Mouse (Mus musculus) midbrain, embryonic 13.5 days (tissue): ENCODE measurements around the gene Slfn1. TPM values are rescaled to one million over a fixed set of nuclear protein-coding genes. Genes with fewer than 3 reads are reported as not detected.
"Not testable (repeated sequence)": the region's sequence is repeated elsewhere in the genome, so short reads cannot be mapped to it uniquely, and the experiment has no call there.

ENCODE experiments used
- ATAC-seq: fragments of 200-750 bp; cut with Nextera tagmentation; 2 replicates; pipeline ENCODE4 v1.8.0; 2017; ENCODE audit warnings: mild to moderate bottlenecking, moderate TSS enrichment, moderate library complexity
- H3K27ac ChIP-seq: fragments of 300-500 bp; sonication (generic); 2 replicates; pipeline ENCODE4 v1.5.1; 2015; ENCODE audit warnings: inconsistent platforms, mild to moderate bottlenecking, moderate library complexity
- H3K27me3 ChIP-seq: fragments of 300-500 bp; sonication (generic); 2 replicates; pipeline ENCODE4 v1.6.1; 2015; ENCODE audit warnings: mild to moderate bottlenecking, inconsistent platforms
- H3K36me3 ChIP-seq: fragments of 300-500 bp; sonication (generic); 2 replicates; pipeline ENCODE4 v1.6.1; 2015; ENCODE audit warnings: mild to moderate bottlenecking, inconsistent platforms
- H3K4me1 ChIP-seq: fragments of 300-500 bp; sonication (generic); replicated peaks from 2 replicates; pipeline ENCODE4 v1.6.1; 2015; ENCODE audit warnings: inconsistent platforms
- H3K4me2 ChIP-seq: fragments of 300-500 bp; sonication (generic); replicated peaks from 2 replicates; pipeline ENCODE4 v1.6.1; 2015; ENCODE audit warnings: moderate library complexity, mild to moderate bottlenecking, inconsistent platforms
- H3K4me3 ChIP-seq: fragments of 300-500 bp; sonication (generic); replicated peaks from 2 replicates; pipeline ENCODE4 v1.5.1; 2015; ENCODE audit warnings: mild to moderate bottlenecking, inconsistent platforms
- H3K9ac ChIP-seq: fragments of 300-500 bp; sonication (generic); replicated peaks from 2 replicates; pipeline ENCODE4 v1.6.1; 2015; ENCODE audit warnings: mild to moderate bottlenecking, inconsistent platforms
- H3K9me3 ChIP-seq: fragments of 300-500 bp; sonication (generic); 2 replicates; pipeline ENCODE4 v1.6.1; 2016; ENCODE audit warnings: mild to moderate bottlenecking, inconsistent platforms
- WGBS: fragments of 180-500 bp; shearing (Covaris S2); methylation state at CpG from one replicate; pipeline ENCODE4 v1.1.7; 2015; 5-methylcytosine and 5-hydroxymethylcytosine counted together
- polyA plus RNA-seq: library from polyadenylated mRNA; unstranded; fragments of >200 nt; fragmentation: Nextera tagmentation; extraction: Ambion mirVana; gene quantifications from 2 replicates; pipeline ENCODE4 v1.2.1, GENCODE M21; 2015

Slfn1 gene
- polyA plus RNA-seq, 1 experiment from 2014 or later, result 0.08 TPM

DNA sequence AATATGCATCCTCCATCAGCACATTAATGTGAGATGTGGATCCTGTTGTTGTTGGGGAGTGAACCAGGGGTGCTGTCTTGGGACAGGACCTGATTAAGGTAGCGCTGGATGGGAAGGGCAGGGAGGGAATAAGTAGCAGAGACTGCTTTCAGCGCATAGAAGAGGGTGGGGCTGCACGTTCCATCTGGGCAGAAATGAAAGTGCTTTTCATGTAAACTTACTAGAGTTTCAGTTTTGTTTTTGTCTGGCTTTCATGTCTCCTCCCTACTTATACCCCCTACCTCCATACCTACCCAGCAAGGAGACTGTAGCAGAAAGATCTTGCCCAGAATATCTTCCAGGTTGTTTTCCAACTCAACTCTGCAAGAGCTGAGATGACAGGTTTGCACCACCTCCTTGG lies 1.4 kb downstream of the Slfn1 start:
- Histone ChIP-seq H3K27ac (no peak overlapping the region), H3K4me3 (no peak overlapping the region), H3K4me1 (no peaks in the 10 kb centered on the region), H3K9ac (no peak overlapping the region), H3K4me2 (no peak overlapping the region), H3K9me3 (no peaks in the 10 kb centered on the region), H3K27me3 (no peaks in the 10 kb centered on the region), H3K36me3 (no peaks in the 10 kb centered on the region)
- 63% methylated on average over 3 of the region's 3 CpGs for WGBS
- ATAC-seq, result no peak

DNA sequence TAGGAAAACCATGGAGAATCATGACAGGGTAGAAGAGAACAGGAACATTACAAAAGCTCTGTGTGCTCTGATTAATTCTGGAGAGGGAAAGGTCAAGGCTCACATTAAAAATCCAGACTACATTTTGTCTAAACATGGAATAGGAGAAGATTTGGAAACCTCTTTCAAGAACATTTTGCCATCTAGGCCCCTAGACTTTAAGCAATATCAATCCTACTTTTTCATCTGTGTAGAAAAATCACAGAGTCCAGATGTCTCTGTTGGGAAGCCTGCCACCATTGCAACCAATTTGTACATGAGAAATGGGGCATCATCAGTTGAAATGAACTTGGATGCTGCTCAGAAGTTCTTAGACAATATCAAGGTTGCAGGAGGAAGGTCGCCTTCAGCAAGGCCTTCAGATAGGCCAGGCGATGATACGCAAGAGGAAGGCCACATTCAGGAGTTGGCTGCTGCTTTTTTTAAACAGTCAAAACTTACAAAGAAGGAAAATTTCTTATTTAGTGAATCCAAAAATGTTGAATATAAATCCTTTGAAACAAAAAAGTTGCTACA lies 4.6 kb downstream of the Slfn1 start:
- no peak overlapping the region for H3K27ac ChIP-seq
- H3K36me3 ChIP-seq, result no peaks in the 10 kb centered on the region
- no peaks in the 10 kb centered on the region for H3K4me1 ChIP-seq
- no peaks in the 10 kb centered on the region for H3K27me3 ChIP-seq
- no peak overlapping the region for H3K4me2 ChIP-seq
- no peaks in the 10 kb centered on the region for H3K9me3 ChIP-seq
- no peak for ATAC-seq
- no peak overlapping the region for H3K4me3 ChIP-seq
- WGBS, result 97% methylated on average over 3 of the region's 3 CpGs
- no peak overlapping the region for H3K9ac ChIP-seq

DNA sequence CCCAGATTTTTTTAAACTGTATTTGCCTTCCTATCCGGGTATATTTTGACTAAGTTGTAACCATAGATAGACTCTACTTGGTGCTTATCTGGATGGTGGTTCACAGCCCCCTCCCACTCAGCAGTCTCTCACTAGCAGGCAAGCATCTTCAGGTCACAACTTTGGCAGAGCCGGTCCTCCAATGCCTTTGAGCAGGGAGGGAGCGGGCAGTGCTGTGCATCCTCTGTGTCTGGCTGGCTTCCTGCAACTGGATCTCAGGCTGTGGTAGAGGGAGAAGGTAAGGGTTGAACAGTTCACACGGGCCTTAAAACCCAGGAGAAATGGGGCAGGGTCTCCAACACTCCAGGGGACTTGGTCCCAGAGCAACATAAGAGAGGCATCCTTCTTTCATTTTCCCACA lies 6.5 kb downstream of the Slfn1 start:
- no peak overlapping the region for H3K27ac ChIP-seq
- no peaks in the 10 kb centered on the region for H3K36me3 ChIP-seq
- 67% methylated on average over 4 of the region's 4 CpGs for WGBS
- no peak overlapping the region for H3K9ac ChIP-seq
- no peak overlapping the region for H3K4me2 ChIP-seq
- H3K4me3 ChIP-seq, result no peak overlapping the region
- ATAC-seq, result no peak
- no peaks in the 10 kb centered on the region for H3K4me1 ChIP-seq
- no peaks in the 10 kb centered on the region for H3K27me3 ChIP-seq
- no peaks in the 10 kb centered on the region for H3K9me3 ChIP-seq

DNA sequence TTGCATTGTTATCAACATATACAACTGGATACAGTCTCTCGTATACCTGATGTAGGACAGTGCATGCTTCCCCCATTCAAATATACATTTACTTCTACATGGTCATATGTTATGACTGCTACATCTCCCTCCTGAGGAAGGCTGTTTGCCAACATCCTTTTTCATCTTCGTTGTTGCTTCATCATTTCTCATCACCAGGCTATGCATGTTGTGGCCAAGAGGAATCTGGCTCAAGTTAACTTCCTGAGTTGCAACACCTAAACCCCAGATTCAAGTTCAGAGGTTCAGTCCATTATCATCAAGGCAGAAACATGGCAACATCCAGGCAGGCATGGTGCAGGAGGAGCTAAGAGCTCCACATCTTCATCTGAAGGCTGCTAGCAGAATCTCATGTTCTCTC lies 8.3 kb downstream of the Slfn1 start:
- WGBS, result 84% methylated on average over 2 of the region's 2 CpGs

GRCm38 (mm10) chr11:83125633-83126032 lies 9.0 kb downstream of the Slfn1 start:
- not testable (repeated sequence) for H3K4me1 ChIP-seq, H3K9ac ChIP-seq, ATAC-seq, H3K4me3 ChIP-seq, H3K4me2 ChIP-seq, H3K27ac ChIP-seq, H3K9me3 ChIP-seq, H3K27me3 ChIP-seq, H3K36me3 ChIP-seq
- 100% methylated on average over 1 of the region's 1 CpGs for WGBS

More for the DNA sequence above, 8.3 kb downstream of the Slfn1 start:
- no peak overlapping the region for H3K4me3 ChIP-seq
- no peaks in the 10 kb centered on the region for H3K9me3 ChIP-seq
- H3K4me2 ChIP-seq, result no peak overlapping the region
- H3K27me3 ChIP-seq, result no peaks in the 10 kb centered on the region
- no peaks in the 10 kb centered on the region for H3K4me1 ChIP-seq
- H3K27ac ChIP-seq, result no peak overlapping the region
- no peak for ATAC-seq
- no peaks in the 10 kb centered on the region for H3K36me3 ChIP-seq
- H3K9ac ChIP-seq, result no peak overlapping the region

DNA sequence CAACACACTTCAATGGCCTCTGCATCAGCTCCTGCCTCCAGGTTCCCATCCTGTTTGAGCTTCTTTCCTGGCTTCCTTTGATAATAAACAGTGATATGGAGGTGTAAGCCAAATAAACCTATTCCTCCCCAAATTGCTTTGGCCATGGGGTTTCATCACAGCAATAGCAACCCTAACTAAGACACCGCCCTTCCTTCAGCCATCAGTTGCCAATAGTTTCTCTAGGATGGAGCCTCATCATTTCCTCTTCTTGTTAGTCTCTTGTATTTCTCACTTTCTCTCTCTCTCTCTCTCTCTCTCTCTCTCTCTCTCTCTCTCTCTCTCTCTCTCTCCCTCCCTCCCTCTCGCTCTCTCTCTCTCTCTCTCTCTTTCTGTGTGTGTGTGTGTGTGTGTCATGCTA lies 20.6 kb downstream of the Slfn1 start:
- H3K4me3 ChIP-seq, H3K27ac ChIP-seq, H3K4me2 ChIP-seq, H3K36me3 ChIP-seq, ATAC-seq, H3K27me3 ChIP-seq, H3K9ac ChIP-seq, H3K4me1 ChIP-seq, H3K9me3 ChIP-seq: not testable (repeated sequence)
- WGBS, result 100% methylated on average over 1 of the region's 2 CpGs

DNA sequence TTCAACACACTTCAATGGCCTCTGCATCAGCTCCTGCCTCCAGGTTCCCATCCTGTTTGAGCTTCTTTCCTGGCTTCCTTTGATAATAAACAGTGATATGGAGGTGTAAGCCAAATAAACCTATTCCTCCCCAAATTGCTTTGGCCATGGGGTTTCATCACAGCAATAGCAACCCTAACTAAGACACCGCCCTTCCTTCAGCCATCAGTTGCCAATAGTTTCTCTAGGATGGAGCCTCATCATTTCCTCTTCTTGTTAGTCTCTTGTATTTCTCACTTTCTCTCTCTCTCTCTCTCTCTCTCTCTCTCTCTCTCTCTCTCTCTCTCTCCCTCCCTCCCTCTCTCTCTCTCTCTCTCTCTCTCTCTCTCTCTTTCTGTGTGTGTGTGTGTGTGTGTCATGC lies 32.3 kb downstream of the Slfn1 start:
- H3K4me1 ChIP-seq, H3K36me3 ChIP-seq, H3K27ac ChIP-seq, H3K9ac ChIP-seq, H3K9me3 ChIP-seq, H3K4me3 ChIP-seq, H3K27me3 ChIP-seq, ATAC-seq, H3K4me2 ChIP-seq: not testable (repeated sequence)
- no CpG with 5 or more reads among the region's 1 CpGs for WGBS

Other genes with a start within 250 kb of the Slfn1 start
- gene Rffl, start 245.6 kb upstream of the Slfn1 start, polyA plus RNA-seq, result 4.5 and 5.9 TPM in 2 replicates
- gene Rad51d, start 226.2 kb upstream of the Slfn1 start, polyA plus RNA-seq, result 12.1 and 13.8 TPM in 2 replicates
- gene Fndc8, start 224.7 kb upstream of the Slfn1 start, polyA plus RNA-seq, result 0.48 and 0.62 TPM in 2 replicates
- 31.2 and 32.2 TPM in 2 replicates for gene Nle1, start 208.4 kb upstream of the Slfn1 start, polyA plus RNA-seq
- gene Unc45b, start 206.3 kb upstream of the Slfn1 start, polyA plus RNA-seq, result 0.59 and 0.93 TPM in 2 replicates
- gene Slfn5, start 165.5 kb upstream of the Slfn1 start, polyA plus RNA-seq, result 0.57 and 0.93 TPM in 2 replicates
- gene Slfn9, start 125.0 kb upstream of the Slfn1 start, polyA plus RNA-seq, result 3.7 TPM in 2 replicates
- gene Slfn8, start 96.0 kb upstream of the Slfn1 start, polyA plus RNA-seq, result 0.06 and 0.31 TPM in 2 replicates
- gene Slfn2, start 51.7 kb upstream of the Slfn1 start, polyA plus RNA-seq, result 0.98 and 1.6 TPM in 2 replicates
- not detected in 2 replicates for gene Slfn4, start 58.3 kb downstream of the Slfn1 start, polyA plus RNA-seq
- gene Slfn3, start 74.5 kb downstream of the Slfn1 start, polyA plus RNA-seq, result 0.11 TPM in 1 of 2 replicates, not detected in the other
- gene Slfn14, start 169.9 kb downstream of the Slfn1 start, polyA plus RNA-seq, result 0.12 and 0.15 TPM in 2 replicates
- gene Ap2b1, start 182.2 kb downstream of the Slfn1 start, polyA plus RNA-seq, result 109 and 116 TPM in 2 replicates
- 21.0 and 21.1 TPM in 2 replicates for gene Pex12, start 185.7 kb downstream of the Slfn1 start, polyA plus RNA-seq